In the genomic region with DNA sequence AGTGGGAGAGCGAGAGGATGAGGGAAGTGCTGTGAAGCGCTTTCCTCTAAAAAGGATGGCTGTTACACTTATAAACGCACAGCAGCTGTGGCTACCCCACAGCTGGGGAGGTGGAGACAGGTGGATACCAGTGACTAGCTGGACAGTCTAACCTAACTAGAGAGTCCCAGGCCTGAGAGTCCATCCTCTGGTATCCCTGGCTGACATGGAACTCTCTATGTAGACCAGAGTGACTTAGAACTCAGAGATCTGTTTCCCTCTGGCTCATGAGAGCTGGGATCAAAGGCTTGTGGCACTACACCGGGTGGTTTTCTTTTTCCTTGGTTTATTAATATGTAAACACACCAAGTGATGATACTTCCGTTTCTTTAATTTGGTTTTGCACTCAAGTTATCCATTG, we compare ENCODE assay signal across 9 mouse cellular contexts. TPM values are rescaled to one million over a fixed set of nuclear protein-coding genes. Genes with fewer than 3 reads are reported as not detected.
DNase-seq lines count a peak whose midpoint lies in the region; TF ChIP-seq lines count a peak whose summit lies in the region.
"Had no signal": no experiment of that assay in that cellular context is flagged by ENCODE, and none has a peak within 500 bp of the region (broad histone marks: within the 10 kb centered on the region; RNA-seq: fewer than 3 reads in every experiment).

No protein-coding gene starts in this region.

- 43% methylated on average over 5 of the region's 5 CpGs for WGBS in liver, adult 2 months
- 50% methylated on average over 5 of the region's 5 CpGs for WGBS in macrophage (ENCODE audit: missing documents)

- H3K27me3 ChIP-seq in liver, adult 2 months (ENCODE audit: control insufficient read depth, insufficient read depth, low read length), result no peaks in the 10 kb centered on the region

- 0 out of 2 replicates have a peak, but pooled peaks cover 3% of the 10 kb centered on the region for H3K79me2 ChIP-seq in liver, adult 2 months (ENCODE audit: control insufficient read depth, insufficient read depth, low read length)
- peaks cover 34% of the 10 kb centered on the region for H3K79me2 ChIP-seq in macrophage (ENCODE audit: inconsistent target)

- DNase-seq in liver, adult 2 months (ENCODE audit: extremely low read depth, low read depth, low spot score), result no peak
- no peak for DNase-seq in liver
- DNase-seq in heart, postnatal 4 days, result peak; percentile 6
- DNase-seq in adrenal gland, postnatal 25 days, result no peak
- DNase-seq in embryo, embryonic 10 days (ENCODE audit: low spot score), result no peak
- no peak for DNase-seq in retina, postnatal 1 day

- H3K9ac ChIP-seq in liver, adult 2 months (ENCODE audit: low read depth, low read length), result no peak overlapping the region

- no peak for TF ChIP-seq CTCF in liver, adult 2 months (IDR thresholded peaks at IDR 0.05; ENCODE audit: low read depth, low read length)
- TF ChIP-seq CTCF in cortical plate, adult 2 months (IDR thresholded peaks at IDR 0.05; ENCODE audit: extremely low read depth, insufficient read depth, low read length), result no peak

- no peak overlapping the region for H3K27ac ChIP-seq in liver, adult 2 months (replicated peaks; ENCODE audit: insufficient read depth, low read depth, low read length)
- H3K27ac ChIP-seq in cortical plate, adult 2 months (ENCODE audit: insufficient read depth, low read length), result no peak overlapping the region
- H3K27ac ChIP-seq in macrophage, result no peak overlapping the region

- peaks cover 2% of the 10 kb centered on the region; the same call in 1 of the 2 replicates for H3K4me1 ChIP-seq in liver, adult 2 months (ENCODE audit: control insufficient read depth, insufficient read depth, low read length)
- H3K4me1 ChIP-seq in cortical plate, adult 2 months (ENCODE audit: control insufficient read depth, insufficient read depth, low read length), result peaks cover 5% of the 10 kb centered on the region; the same call in 1 of the 2 replicates

- TF ChIP-seq POLR2A in liver, adult 2 months (IDR thresholded peaks at IDR 0.05; ENCODE audit: extremely low read depth, insufficient read depth, low read length), result no peak
- TF ChIP-seq POLR2A in cortical plate, adult 2 months (IDR thresholded peaks at IDR 0.05; ENCODE audit: extremely low read depth, insufficient read depth, low read length), result no peak

- peak overlapping the region; percentile 4; the same call in 1 of the 2 replicates for H3K4me3 ChIP-seq in liver, adult 2 months (ENCODE audit: insufficient read depth, low read depth, low read length)
- peak overlapping the region; percentile 43; the same call in 1 of the 2 replicates for H3K4me3 ChIP-seq in cortical plate, adult 2 months (ENCODE audit: insufficient read depth, low read length)
- peak overlapping the region; percentile 12; the same call in 1 of the 2 replicates for H3K4me3 ChIP-seq in macrophage (ENCODE audit: inconsistent target)

- H3K36me3 ChIP-seq in liver, adult 2 months (ENCODE audit: control insufficient read depth, insufficient read depth, low read length), result peaks cover 20% of the 10 kb centered on the region
- peaks cover 18% of the 10 kb centered on the region; the same call in 1 of the 2 replicates for H3K36me3 ChIP-seq in macrophage (ENCODE audit: inconsistent target)

RNA-seq across cellular contexts. Expression of gene Cmtr2, which starts 1.7 kb away (rescaled TPM):
- total RNA-seq in liver, adult 2 months (2014; rRNA removed), result 3.3 and 3.7 TPM in 2 replicates
- polyA plus RNA-seq in liver, adult 2 months (2012; rRNA removed), result 1.6 and 1.7 TPM in 2 replicates
- 4.0 and 4.2 TPM in 2 replicates for polyA plus RNA-seq in cortical plate, adult 2 months (2012; rRNA removed)
- total RNA-seq in heart, postnatal 4 days (2021), result 1 to 10 TPM; 3.9 to 4.5 TPM
- total RNA-seq in macrophage (2018; cell fraction: chromatin; rRNA removed), result 1 to 10 TPM in 17 of 26 experiments, under 1 TPM in 7, not detected in 2; 0.25 to 4.6 (median 1.5) TPM
- 1 to 10 TPM; 1.4 to 6.2 (median 4.0) TPM for total RNA-seq in macrophage (2018; cell fraction: cytosol; rRNA removed)
- 1 to 10 TPM in 24 of 26 experiments, under 1 TPM in 2; 0.74 to 6.3 (median 2.3) TPM for total RNA-seq in macrophage (2018; cell fraction: nucleus; rRNA removed)
- polyA plus RNA-seq in macrophage (2018), result 2.3 to 5.9 TPM (median 5.0 TPM) in 3 replicates
- 8.6 and 9.6 TPM in 2 replicates for total RNA-seq in adrenal gland, postnatal 25 days (2021)

RNA-seq across cellular contexts. Expression of gene Calb2, which starts 49.2 kb away (rescaled TPM):
- not detected in 2 replicates for total RNA-seq in liver, adult 2 months (2014; rRNA removed)
- not detected in 2 replicates for polyA plus RNA-seq in liver, adult 2 months (2012; rRNA removed)
- polyA plus RNA-seq in cortical plate, adult 2 months (2012; rRNA removed), result 14.4 and 15.3 TPM in 2 replicates
- under 1 TPM; 0.31 to 0.65 TPM for total RNA-seq in heart, postnatal 4 days (2021)
- not detected for total RNA-seq in macrophage (2018; cell fraction: chromatin; rRNA removed)
- not detected for total RNA-seq in macrophage (2018; cell fraction: cytosol; rRNA removed)
- total RNA-seq in macrophage (2018; cell fraction: nucleus; rRNA removed), result not detected
- not detected in 3 replicates for polyA plus RNA-seq in macrophage (2018)
- 0.52 TPM in 1 of 2 replicates, not detected in the other for total RNA-seq in adrenal gland, postnatal 25 days (2021)

RNA-seq across cellular contexts. Expression of gene Hydin, which starts 49.6 kb away (rescaled TPM):
- under 0.01 TPM in 1 of 2 replicates, not detected in the other for total RNA-seq in liver, adult 2 months (2014; rRNA removed)
- polyA plus RNA-seq in liver, adult 2 months (2012; rRNA removed), result not detected in 2 replicates
- 0.17 and 0.23 TPM in 2 replicates for polyA plus RNA-seq in cortical plate, adult 2 months (2012; rRNA removed)
- total RNA-seq in heart, postnatal 4 days (2021), result under 1 TPM; 0.14 to 0.16 TPM
- not detected for total RNA-seq in macrophage (2018; cell fraction: chromatin; rRNA removed)
- total RNA-seq in macrophage (2018; cell fraction: cytosol; rRNA removed), result not detected
- not detected for total RNA-seq in macrophage (2018; cell fraction: nucleus; rRNA removed)
- polyA plus RNA-seq in macrophage (2018), result not detected in 3 replicates
- 0.33 and 0.49 TPM in 2 replicates for total RNA-seq in adrenal gland, postnatal 25 days (2021)
- polyA plus RNA-seq: large intestine, adult 2 months had no signal
